Mouse (Mus musculus) cerebellum, postnatal 10 days (tissue): ENCODE results near the gene Tgm5.
A peak's percentile ranks its signal among the peaks of the same experiment; 100 is the strongest.
"Not testable (repeated sequence)": the region's sequence is repeated elsewhere in the genome, so short reads cannot be mapped to it uniquely, and the experiment has no call there.

ENCODE experiments used
- DNase-seq, 2 experiments: peaks; one replicate each; pipeline ENCODE4 v3.0.0; 2021; ENCODE audit warnings: mixed read lengths in 2 of 2

The Tgm5 gene

GRCm38 (mm10) chr2:121085480-121086185, at the start of gene Tgm5:
Tgm5 (minus strand) TSS chr2:121085841.
- DNase-seq = peak; percentile 62 to 72

GRCm38 (mm10) chr2:121132822-121133221, 47.2 kb upstream of the Tgm5 start:
- no peak for DNase-seq

GRCm38 (mm10) chr2:121128865-121129620, 43.4 kb upstream of the Tgm5 start:
- DNase-seq = no peak

DNA sequence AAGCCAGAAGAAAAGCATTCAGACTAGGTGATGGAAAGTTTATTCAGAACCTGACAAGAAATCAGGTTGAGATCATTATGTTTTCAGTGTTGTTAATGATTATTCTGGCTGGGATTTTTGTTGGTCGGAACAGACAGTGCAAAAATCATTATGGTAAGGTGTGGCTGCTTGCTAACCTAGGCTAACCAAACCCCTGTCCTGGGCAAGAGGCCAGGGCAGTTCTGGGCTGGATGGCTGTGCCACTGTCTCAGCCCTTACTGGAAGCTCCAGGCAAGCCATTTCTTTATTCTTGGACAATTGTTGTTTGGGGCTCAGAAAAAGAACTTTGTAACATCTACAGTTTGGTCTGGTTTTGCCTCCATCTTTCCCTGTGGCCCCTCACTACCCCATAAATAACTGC, 41.9 kb upstream of the Tgm5 start:
- no peak for DNase-seq

GRCm38 (mm10) chr2:121126302-121126701, 40.7 kb upstream of the Tgm5 start:
- not testable (repeated sequence) for DNase-seq

GRCm38 (mm10) chr2:121119260-121119659, 33.6 kb upstream of the Tgm5 start:
- no peak for DNase-seq

- DNase-seq = no peak
These were observed 29.8 kb upstream of the Tgm5 start for GRCm38 (mm10) chr2:121115418-121115817.

GRCm38 (mm10) chr2:121109695-121110094, 24.1 kb upstream of the Tgm5 start, which contains the start of gene Tgm7:
Tgm7 (minus strand) TSS chr2:121109795.
- DNase-seq = no peak

DNA sequence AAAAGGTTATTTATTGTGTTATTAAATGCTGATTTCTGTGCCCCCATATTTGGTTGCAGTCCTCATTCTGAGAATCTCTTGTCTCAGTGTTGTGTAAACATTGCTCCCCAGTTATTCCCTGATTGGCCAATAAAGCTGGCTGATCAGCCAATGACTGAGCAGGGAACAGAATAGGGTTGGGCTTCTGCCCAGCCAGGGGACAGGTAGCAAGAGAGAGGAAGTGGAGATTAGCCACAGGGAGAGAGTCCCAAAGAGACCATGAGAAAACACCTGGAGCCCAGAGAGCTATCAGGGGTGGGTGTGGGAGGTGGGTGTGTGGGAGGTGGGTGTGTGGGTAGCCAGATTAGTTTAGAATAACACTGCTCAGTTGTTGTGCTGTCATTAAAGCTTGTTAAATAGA, 20.3 kb upstream of the Tgm5 start:
- DNase-seq = no peak

DNA sequence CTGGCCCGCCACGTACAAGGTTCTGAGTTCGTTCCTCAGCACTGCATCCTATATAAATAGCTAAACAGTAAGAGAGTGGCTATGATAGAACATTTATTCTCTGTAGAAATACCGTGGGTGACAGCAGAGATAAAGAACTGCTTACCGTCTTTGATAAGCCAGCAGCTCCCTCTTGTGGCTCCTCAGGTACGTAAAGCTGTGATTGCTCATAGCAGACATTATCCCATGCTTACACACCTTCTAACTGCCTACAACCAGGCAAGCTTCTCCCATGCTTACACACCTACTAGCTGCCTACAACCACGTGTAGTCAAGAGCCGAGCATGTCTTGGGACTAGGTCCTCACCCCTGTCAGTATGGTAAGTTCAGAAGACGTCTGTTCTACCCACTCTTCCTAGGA, 16.4 kb upstream of the Tgm5 start:
- DNase-seq = peak; percentile 84 to 86

DNA sequence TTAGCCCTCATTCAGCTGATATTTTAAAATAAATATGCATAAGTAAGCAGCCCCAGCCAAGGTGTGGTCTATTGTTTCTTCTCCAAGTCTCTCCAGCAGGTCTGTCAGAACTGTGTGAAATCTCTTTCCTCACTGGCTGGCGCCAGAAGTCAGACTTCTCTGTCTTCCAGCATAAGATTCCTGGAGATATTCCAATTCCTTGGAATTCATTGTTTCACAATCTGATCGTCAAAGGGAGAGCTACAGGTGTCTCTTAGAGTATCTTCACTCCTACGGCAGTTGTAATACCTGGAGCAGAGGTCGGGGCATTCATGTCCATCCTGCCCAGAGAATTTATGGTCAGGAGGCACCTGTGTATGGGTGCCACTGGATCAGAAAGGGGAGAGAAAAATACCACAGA, 4.1 kb upstream of the Tgm5 start:
- DNase-seq = no peak

GRCm38 (mm10) chr2:121088507-121088906, 2.9 kb upstream of the Tgm5 start:
- no peak for DNase-seq

- no peak for DNase-seq
These were observed 3.0 kb downstream of the Tgm5 start for GRCm38 (mm10) chr2:121082626-121083025.

DNA sequence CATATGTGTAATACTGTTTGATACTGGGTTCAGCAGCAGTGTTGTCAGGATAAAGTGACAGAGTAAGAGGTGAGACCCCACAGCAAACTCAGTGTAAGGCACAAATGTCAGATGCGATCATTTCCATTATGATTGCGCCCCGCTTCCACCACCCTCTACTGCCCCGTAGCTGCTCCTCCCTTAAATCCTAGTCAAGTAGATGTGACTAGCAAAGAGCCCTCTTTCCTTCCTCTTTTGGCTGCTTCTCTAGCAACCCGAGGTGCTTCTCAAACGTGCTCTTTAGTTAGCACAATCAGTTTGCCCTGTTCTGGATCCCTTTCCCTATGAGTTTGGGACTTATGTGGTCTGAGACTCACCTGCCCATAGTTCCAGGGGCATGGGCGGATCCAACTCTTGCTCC, 10.9 kb downstream of the Tgm5 start:
- DNase-seq = no peak

- no peak for DNase-seq
These were observed 13.8 kb downstream of the Tgm5 start for GRCm38 (mm10) chr2:121071871-121072270.

DNA sequence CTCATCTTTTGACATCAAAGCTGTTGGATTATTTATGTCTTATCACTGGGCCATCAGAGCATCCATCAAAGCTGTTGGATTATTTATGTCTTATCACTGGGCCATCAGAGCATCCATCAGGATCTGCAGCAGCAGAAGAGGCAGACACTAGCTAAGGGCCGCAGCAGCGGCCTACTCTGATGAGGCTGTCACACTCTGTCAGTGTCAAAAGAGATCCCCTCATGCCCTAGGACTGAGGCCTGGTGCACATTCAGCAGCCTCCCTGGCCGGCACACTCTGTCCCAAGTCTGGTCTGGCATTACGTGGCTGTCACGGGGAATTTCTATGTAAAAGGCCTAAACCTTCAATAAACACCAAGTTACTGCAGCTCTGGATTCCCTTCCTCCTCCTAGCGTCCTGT, 16.1 kb downstream of the Tgm5 start:
- no peak for DNase-seq

GRCm38 (mm10) chr2:121067116-121067515, 18.5 kb downstream of the Tgm5 start:
- no peak for DNase-seq

DNA sequence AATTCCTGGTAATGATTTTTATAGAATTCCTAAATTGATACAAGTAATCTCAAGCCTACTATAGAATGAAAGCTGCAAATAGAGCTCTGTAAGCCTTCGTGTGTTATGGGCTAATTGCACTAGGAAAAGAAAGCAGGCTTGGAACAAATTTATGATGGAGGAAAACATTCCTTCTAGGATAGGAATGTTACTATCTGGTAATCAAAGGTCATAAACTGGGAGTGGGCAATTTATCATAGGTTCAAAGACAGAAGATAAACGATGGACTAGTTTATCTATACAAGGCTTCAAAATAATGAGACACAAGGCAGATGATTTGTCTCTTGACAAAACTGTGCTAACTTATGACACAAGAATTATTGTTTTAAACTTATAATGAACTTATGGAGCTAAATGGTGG, 24.3 kb downstream of the Tgm5 start:
- no peak for DNase-seq

DNA sequence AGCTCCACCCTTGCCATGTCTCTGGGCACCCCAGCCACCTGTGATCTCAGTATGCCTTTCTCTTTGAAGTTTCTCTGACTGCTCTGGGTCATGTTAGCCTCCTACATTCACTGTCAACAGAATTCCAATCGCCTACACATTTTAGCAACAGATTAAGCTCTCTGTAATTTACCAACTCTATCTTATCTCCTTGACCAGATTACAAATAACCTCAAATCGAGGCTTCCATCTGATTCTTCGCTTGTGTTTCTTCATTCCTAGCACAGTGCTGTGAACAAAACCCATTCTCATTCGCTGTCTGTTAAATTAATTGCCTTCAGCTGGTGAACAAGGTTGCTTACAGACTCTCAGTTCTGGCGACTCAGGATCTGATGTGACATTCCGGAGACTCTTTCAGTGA, 27.6 kb downstream of the Tgm5 start:
- DNase-seq = no peak

DNA sequence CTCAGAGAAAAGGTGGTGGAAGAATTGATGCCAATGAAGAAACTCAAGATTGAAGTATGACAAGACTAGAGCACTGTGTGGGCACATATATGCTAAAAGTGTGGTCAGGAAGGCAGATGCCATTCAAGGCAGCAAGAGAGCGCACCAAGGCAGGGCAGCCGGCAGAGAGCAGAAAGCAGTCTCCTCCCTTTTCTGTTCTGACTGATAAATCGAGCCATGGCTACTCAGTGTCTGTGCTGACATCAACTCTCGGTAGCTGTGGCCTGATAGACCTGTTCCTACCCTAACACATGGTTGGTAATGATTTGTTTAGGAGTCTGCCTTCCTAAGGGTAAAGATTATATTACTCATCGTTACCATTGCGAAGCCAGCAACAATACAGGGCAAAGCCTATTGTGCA, 29.7 kb downstream of the Tgm5 start:
- no peak for DNase-seq

GRCm38 (mm10) chr2:121054060-121054459, 31.6 kb downstream of the Tgm5 start:
- peak; percentile 22 to 30 for DNase-seq

DNA sequence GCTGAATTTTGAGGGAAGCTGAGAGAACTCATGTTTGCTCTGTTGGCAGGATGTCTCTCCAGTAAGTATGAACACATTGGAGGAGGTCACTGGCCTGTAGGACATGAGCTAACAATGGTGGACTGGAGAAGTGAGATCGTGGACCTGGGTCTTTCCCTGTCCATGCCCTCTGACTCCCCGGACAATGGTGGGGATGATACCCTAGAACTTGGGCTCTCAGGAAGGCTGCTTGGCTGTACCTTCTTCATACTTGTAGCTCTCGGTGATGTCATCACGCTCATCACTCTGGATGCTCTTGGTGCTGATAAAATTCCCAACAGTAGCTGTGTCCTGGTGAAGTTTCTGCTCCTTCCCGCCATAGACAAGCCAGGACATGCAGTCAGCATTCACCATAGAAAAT, 33.5 kb downstream of the Tgm5 start:
- DNase-seq = no peak

GRCm38 (mm10) chr2:121045653-121046052, 40.0 kb downstream of the Tgm5 start:
- no peak for DNase-seq

- DNase-seq = peak; percentile 70 to 75
These were observed 44.5 kb downstream of the Tgm5 start for GRCm38 (mm10) chr2:121041098-121041497.
